Mouse (Mus musculus) lung, postnatal 0 days (tissue): Measurements from ENCODE around the gene Onecut1.

Experiments used
- CTCF ChIP-seq: IDR thresholded peaks from 2 replicates; pipeline ENCODE4 v1.5.1; 2016; ENCODE audit warnings: antibody characterized with exemption, mild to moderate bottlenecking
- EP300 ChIP-seq: IDR thresholded peaks from 2 replicates; pipeline ENCODE4 v1.6.1; 2016; ENCODE audit warnings: antibody characterized with exemption, mild to moderate bottlenecking, control low read depth

GRCm38 (mm10) chr9:74925220-74925769, 63.6 kb downstream of the Onecut1 start:
- no peak for TF ChIP-seq CTCF
- no peak for TF ChIP-seq EP300
